Mouse (Mus musculus) kidney, embryonic 14.5 days (tissue): ENCODE data around the gene Drd4. TPM values are rescaled to one million over a fixed set of nuclear protein-coding genes. Genes with fewer than 3 reads are reported as not detected.
A peak's percentile ranks its signal among the peaks of the same experiment; 100 is the strongest.
"Not testable (repeated sequence)": the region's sequence is repeated elsewhere in the genome, so short reads cannot be mapped to it uniquely, and the experiment has no call there.

Source experiments
- ATAC-seq: fragments of 200-750 bp; cut with Nextera tagmentation; 2 replicates; pipeline ENCODE4 v1.8.0; 2017; ENCODE audit warnings: moderate number of reproducible peaks, mild to moderate bottlenecking, moderate TSS enrichment, moderate library complexity; ENCODE audit not compliant: low FRiP score, low TSS enrichment
- H3K27ac ChIP-seq: fragments of 300-500 bp; sonication (generic); 2 replicates; pipeline ENCODE4 v1.5.1; 2014; ENCODE audit warnings: low read depth, mild to moderate bottlenecking, low read length, moderate library complexity, mixed read lengths
- H3K27me3 ChIP-seq: fragments of 300-500 bp; sonication (generic); 2 replicates; pipeline ENCODE4 v1.6.1; 2014; ENCODE audit warnings: mild to moderate bottlenecking, low read length; ENCODE audit not compliant: control insufficient read depth, insufficient read depth
- H3K36me3 ChIP-seq: fragments of 300-500 bp; sonication (generic); 2 replicates; pipeline ENCODE4 v1.6.1; 2014; ENCODE audit warnings: low read length, mixed read lengths; ENCODE audit not compliant: control insufficient read depth, insufficient read depth
- H3K4me1 ChIP-seq: fragments of 300-500 bp; sonication (generic); 2 replicates; pipeline ENCODE4 v1.6.1; 2014; ENCODE audit warnings: low read length, mixed read lengths; ENCODE audit not compliant: control insufficient read depth, insufficient read depth
- H3K4me2 ChIP-seq: fragments of 300-500 bp; sonication (generic); replicated peaks from 2 replicates; pipeline ENCODE4 v1.6.1; 2014; ENCODE audit warnings: low read depth, mild to moderate bottlenecking, low read length
- H3K4me3 ChIP-seq: fragments of 300-500 bp; sonication (generic); 2 replicates; pipeline ENCODE4 v1.5.1; 2014; ENCODE audit warnings: mild to moderate bottlenecking, low read length
- H3K9ac ChIP-seq: fragments of 300-500 bp; sonication (generic); 2 replicates; pipeline ENCODE4 v1.6.1; 2014; ENCODE audit warnings: low read depth, mild to moderate bottlenecking, low read length, moderate library complexity
- H3K9me3 ChIP-seq: fragments of 300-500 bp; sonication (generic); 2 replicates; pipeline ENCODE4 v1.6.1; 2016; ENCODE audit warnings: low read length; ENCODE audit not compliant: control insufficient read depth
- WGBS: fragments of 180-500 bp; shearing (Covaris S2); extraction: QIAGEN DNeasy Blood & Tissue Kit; methylation state at CpG from one replicate; pipeline ENCODE4 v1.1.7; 2014; 5-methylcytosine and 5-hydroxymethylcytosine counted together
- polyA plus RNA-seq: library from polyadenylated mRNA; unstranded; fragments of >200 nt; fragmentation: Nextera tagmentation; extraction: Ambion mirVana; gene quantifications from 2 replicates; pipeline ENCODE4 v1.2.1, GENCODE M21; 2014

The Drd4 gene
- 1.4 and 1.6 TPM in 2 replicates for polyA plus RNA-seq

GRCm38 (mm10) chr7:141291921-141292582 is at the start of gene Drd4:
Gene Drd4 (plus strand): TSS chr7:141292006.
- peak within 1 kb of the TSS; percentile 90 for H3K4me2 ChIP-seq
- peaks cover 41% of the 10 kb centered on the region for H3K27me3 ChIP-seq
- peak within 1 kb of the TSS; percentile 52 for H3K4me3 ChIP-seq
- no peak within 1 kb of the TSS for H3K27ac ChIP-seq
- H3K36me3 ChIP-seq: no peaks in the 10 kb centered on the region
- no peaks in the 10 kb centered on the region for H3K4me1 ChIP-seq
- ATAC-seq: peak; percentile 76
- WGBS: 2% methylated on average over 46 of the region's 46 CpGs
- H3K9ac ChIP-seq: peak within 1 kb of the TSS; percentile 60
- H3K9me3 ChIP-seq: no peaks in the 10 kb centered on the region

DNA sequence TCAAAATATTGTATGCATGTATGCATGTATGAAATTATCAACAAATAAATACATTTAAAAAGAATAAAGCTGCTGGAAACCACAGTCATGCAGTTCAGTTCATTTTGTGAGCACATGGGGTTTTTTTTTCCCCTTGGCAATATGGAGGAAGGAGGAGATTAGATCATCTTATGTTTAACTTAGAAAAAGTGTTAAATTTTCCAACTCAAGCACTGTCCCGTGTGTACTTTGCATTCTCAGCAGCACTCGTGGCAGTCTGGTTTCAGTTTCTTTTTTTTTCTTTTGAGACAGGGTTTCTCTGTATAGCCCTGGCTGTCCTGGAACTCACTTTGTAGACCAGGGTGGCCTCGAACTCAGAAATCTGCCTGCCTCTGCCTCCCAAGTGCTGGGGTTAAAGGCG is 41.3 kb upstream of the Drd4 start:
- not testable (repeated sequence) for ATAC-seq, H3K27me3 ChIP-seq, H3K27ac ChIP-seq, H3K4me2 ChIP-seq, H3K4me1 ChIP-seq, H3K9ac ChIP-seq, H3K9me3 ChIP-seq, H3K4me3 ChIP-seq
- 89% methylated on average over 4 of the region's 4 CpGs for whole genome bisulfite sequencing
- peaks cover 88% of the 10 kb centered on the region for H3K36me3 ChIP-seq

- H3K9me3 ChIP-seq: no peaks in the 10 kb centered on the region
- H3K9ac ChIP-seq: no peak overlapping the region
- 94% methylated on average over 10 of the region's 10 CpGs for WGBS
Measured at GRCm38 (mm10) chr7:141256159-141256558, 35.6 kb upstream of the Drd4 start.

DNA sequence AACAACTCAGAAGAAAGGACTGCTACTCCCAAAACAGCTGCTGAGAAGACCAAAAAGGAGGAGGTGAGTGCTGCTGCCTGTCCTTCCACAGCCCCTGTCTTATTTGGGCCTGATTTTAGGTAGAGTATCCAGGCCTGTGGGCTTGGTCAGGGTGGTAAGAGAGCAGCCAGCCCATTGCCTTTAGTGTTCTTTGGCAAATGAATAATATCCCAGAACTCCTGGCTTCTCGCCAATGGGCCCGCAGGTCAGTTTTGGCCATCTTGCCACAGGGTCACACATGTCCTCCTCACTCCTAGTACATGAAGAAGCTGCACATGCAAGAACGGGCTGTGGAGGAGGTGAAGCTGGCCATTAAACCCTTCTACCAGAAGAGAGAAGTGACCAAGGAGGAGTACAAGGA is 30.3 kb upstream of the Drd4 start:
- WGBS: 91% methylated on average over 3 of the region's 3 CpGs
- peaks cover 80% of the 10 kb centered on the region for H3K36me3 ChIP-seq
- H3K27ac ChIP-seq: no peak overlapping the region
- no peaks in the 10 kb centered on the region for H3K9me3 ChIP-seq
- H3K9ac ChIP-seq: no peak overlapping the region
- H3K4me2 ChIP-seq: no peak overlapping the region
- ATAC-seq: no peak
- H3K27me3 ChIP-seq: no peaks in the 10 kb centered on the region
- H3K4me1 ChIP-seq: peaks cover 11% of the 10 kb centered on the region
- H3K4me3 ChIP-seq: no peak overlapping the region

More at GRCm38 (mm10) chr7:141256159-141256558, 35.6 kb upstream of the Drd4 start:
- no peaks in the 10 kb centered on the region for H3K4me1 ChIP-seq
- no peaks in the 10 kb centered on the region for H3K27me3 ChIP-seq
- H3K36me3 ChIP-seq: peaks cover 94% of the 10 kb centered on the region
- H3K4me2 ChIP-seq: no peak overlapping the region
- H3K4me3 ChIP-seq: no peak overlapping the region
- no peak for ATAC-seq
- H3K27ac ChIP-seq: no peak overlapping the region

DNA sequence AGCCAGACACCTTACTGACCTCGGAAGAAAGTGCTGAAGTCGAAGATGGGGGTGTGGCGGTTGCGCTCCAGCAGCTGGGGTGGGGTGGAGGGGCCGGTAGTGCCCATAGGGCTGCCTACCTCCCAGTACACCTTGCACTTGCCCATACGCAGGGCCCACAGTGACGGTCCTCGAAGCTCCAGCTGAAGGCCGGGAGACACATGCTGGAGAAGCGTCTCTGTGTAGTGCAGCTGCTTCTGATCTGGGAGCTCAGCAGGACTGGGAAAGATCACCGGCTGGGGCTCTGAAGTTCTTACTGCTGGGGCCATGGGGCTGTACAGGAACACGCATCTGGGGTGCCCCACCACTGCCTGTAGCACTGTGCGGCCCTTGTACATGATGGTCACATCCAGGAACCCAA is 28.2 kb upstream of the Drd4 start:
- Histone ChIP-seq H3K9me3 (no peaks in the 10 kb centered on the region), H3K9ac (no peak overlapping the region), H3K4me3 (no peak overlapping the region), H3K4me2 (no peak overlapping the region), H3K4me1 (peaks cover 11% of the 10 kb centered on the region), H3K36me3 (peaks cover 59% of the 10 kb centered on the region), H3K27ac (no peak overlapping the region), H3K27me3 (no peaks in the 10 kb centered on the region)
- ATAC-seq: no peak
- 85% methylated on average over 13 of the region's 13 CpGs for WGBS

DNA sequence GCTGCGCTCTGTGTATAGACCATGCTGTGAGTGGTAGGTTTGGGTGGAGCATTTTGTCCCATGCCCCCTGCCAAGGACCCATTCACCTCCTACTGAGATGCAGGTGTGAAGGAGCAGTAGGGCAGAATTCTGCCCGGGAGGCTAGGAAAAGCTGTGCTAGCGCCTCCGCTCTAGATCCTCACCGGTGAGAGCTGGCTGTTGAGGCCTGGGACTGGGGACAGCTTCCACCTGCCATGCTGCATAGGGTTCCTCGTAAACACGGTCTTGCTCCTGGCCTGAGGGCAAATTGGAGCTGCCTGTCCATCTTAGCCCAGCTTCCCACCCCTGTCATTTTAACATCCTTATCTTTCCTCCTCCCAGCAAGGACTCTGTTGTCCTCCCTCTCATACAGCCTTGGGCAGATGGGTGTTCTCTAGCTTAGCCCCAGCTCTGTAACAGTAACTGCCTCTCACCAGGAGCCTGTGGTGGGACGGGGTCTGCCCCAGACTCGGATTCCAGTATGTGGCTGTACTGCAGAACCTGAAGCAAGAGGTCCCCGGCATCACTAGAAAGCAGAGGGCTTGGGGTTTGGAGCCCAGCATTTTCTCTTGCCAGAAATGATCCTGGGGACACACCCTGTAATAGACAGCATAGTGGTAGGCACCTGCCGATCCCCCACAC is 27.6 kb upstream of the Drd4 start:
- Histone ChIP-seq H3K9ac (no peak overlapping the region), H3K4me1 (peaks cover 11% of the 10 kb centered on the region), H3K9me3 (no peaks in the 10 kb centered on the region), H3K4me3 (no peak overlapping the region), H3K27me3 (no peaks in the 10 kb centered on the region), H3K27ac (no peak overlapping the region), H3K36me3 (peaks cover 53% of the 10 kb centered on the region), H3K4me2 (no peak overlapping the region)
- 68% methylated on average over 11 of the region's 11 CpGs for WGBS
- ATAC-seq: no peak

DNA sequence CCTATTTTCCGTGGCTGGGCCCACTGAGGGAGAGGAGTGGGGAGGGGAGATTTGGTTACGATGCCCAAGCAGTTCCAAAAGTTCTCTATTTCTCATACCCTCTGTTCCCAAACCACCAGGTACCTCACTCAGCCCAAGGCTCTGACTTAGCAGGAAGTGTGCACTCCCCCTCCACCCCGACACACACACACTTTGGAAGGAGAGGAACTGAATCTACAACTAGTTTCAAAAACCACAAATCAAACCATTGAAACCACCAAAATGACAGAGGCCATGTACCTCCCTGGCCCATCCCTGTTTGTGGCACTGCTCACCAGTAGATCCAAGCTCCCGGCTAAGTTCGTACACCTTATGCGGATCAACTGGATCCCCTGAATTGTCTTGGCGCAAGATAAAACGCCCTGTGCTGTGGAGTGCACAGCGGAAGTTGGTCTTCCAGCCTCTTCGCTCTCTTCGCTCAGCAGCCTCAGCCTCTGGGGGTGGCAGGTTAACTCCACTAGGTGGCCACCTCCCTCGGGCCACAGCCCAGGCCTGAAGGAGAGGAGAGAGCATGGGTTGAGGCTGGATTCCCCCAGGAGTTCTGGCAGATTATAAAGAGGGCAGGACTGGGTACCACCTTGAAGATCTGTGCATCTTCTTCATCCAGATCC is 26.9 kb upstream of the Drd4 start:
- peak; percentile 67; the same call in 1 of the 2 replicates for ATAC-seq
- Histone ChIP-seq H3K36me3 (peaks cover 46% of the 10 kb centered on the region), H3K9ac (no peak overlapping the region), H3K4me1 (peaks cover 11% of the 10 kb centered on the region), H3K4me3 (no peak overlapping the region), H3K27ac (no peak overlapping the region), H3K27me3 (no peaks in the 10 kb centered on the region), H3K9me3 (no peaks in the 10 kb centered on the region), H3K4me2 (peak overlapping the region; percentile 88)
- WGBS: 34% methylated on average over 12 of the region's 12 CpGs

DNA sequence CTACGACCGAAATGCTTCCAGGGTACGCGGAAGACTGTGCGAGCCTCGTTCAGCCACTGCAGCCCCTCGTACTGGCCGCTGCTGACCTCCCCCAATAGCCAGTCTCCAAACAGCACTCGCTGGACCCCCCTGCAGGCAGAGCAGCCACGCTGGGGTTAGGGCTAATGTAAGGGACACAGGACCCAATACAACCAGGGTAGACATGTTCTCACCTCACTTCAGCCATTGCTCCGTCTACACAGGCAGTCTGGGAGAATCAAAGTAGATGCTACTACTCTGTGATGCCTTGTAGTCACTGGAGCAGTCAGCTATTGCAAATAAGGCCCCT is 26.4 kb upstream of the Drd4 start:
- Histone ChIP-seq H3K4me2 (peak overlapping the region; percentile 88), H3K36me3 (peaks cover 42% of the 10 kb centered on the region), H3K9me3 (no peaks in the 10 kb centered on the region), H3K4me3 (no peak overlapping the region), H3K4me1 (peaks cover 11% of the 10 kb centered on the region), H3K27me3 (no peaks in the 10 kb centered on the region), H3K9ac (no peak overlapping the region), H3K27ac (no peak overlapping the region)
- WGBS: 34% methylated on average over 11 of the region's 11 CpGs
- peak; percentile 34 for ATAC-seq
